Mouse (Mus musculus): ENCODE data around the gene Gm4985. TPM values are rescaled to one million over a fixed set of nuclear protein-coding genes. Genes with fewer than 3 reads are reported as not detected.
"Not testable (repeated sequence)": the region's sequence is repeated elsewhere in the genome, so short reads cannot be mapped to it uniquely, and the experiment has no call there.

Gene Gm4985
- not detected for total RNA-seq (2021)
- long read RNA-seq, experiment 1 = 0 reads
- long read RNA-seq, experiment 2 = 0 reads

DNA sequence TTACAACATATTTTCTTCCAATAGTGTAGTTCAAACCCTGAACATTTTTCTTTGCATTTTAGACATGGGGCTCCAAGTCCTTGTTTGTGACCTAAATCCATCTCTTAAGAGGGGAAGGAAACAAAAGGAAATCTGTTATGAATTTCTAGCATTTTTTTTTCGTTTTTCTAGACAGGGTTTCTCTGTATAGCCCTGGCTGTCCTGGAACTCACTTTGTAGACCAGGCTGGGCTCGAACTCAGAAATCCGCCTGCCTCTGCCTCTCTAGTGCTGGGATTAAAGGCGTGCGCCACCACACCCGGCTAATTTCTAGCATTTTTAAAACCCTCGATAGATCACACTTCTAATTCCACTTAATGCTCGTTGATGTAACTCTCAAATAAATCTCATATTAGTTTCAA lies at the start of gene Gm4985:
TSS of gene Gm4985 (minus strand) at position 101 of the 400 bp plus-strand sequence.
- intact Hi-C loops (cut with DNase I); H3K4me3 ChIP-seq; DNase-seq (ENCODE audit: extremely low spot score in 1 of 2, low spot score in 2 of 2); H3K27ac ChIP-seq: not testable (repeated sequence)

DNA sequence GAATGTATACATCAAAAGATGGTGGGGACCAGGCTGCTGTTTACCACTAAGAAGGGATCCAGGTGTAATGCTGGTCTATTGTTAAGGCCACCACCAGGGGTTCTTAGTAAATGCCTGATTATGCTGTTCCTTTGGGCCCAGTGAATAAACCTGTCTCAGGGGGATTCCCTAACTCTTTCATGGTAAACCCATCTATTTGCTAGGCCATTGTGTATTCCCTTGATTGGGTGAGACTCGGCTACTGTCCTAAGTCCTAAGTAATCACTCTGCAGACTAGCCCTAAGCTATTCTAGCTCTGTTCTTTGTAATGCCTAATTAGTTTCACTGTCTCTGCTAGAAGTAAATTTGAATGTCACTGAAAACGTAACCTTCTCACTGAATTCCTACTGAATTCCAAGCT lies 4.6 kb downstream of the Gm4985 start:
- DNase-seq (ENCODE audit: extremely low spot score in 1 of 2, low spot score in 2 of 2) = no peak
- H3K4me3 ChIP-seq = no peak overlapping the region
- H3K27ac ChIP-seq = no peak overlapping the region
- intact Hi-C loops (cut with DNase I) = no loop called here
- TF ChIP-seq CTCF (IDR thresholded peaks at IDR 0.05) = no peak

Small RNA genes within 50 kb of the gene (microRNA-seq; reads per million reads assigned to microRNA genes)
- gene Gm25299 = 0 reads per million in 2 experiments

Other genes starting within 250 kb of the Gm4985 start
- not detected for gene Gm4907, start 76.4 kb downstream of the Gm4985 start, total RNA-seq (2021)